Mouse (Mus musculus): ENCODE measurements around the gene Gm10720. TPM values are rescaled to one million over a fixed set of nuclear protein-coding genes. Genes with fewer than 3 reads are reported as not detected.
"Not testable (repeated sequence)": the region's sequence is repeated elsewhere in the genome, so short reads cannot be mapped to it uniquely, and the experiment has no call there.

The Gm10720 gene
- polyA plus RNA-seq, 1 experiment from 2014 or later: not detected

- not testable (repeated sequence) for ATAC-seq (ENCODE audit: low read depth); H3K4me3 ChIP-seq (ENCODE audit: low read depth, low read length); H3K27me3 ChIP-seq (ENCODE audit: control insufficient read depth, insufficient read depth, low read length); H3K9ac ChIP-seq (replicated peaks; ENCODE audit: low read depth, low read length); H3K27ac ChIP-seq (ENCODE audit: low read depth, low read length); H3K36me3 ChIP-seq (ENCODE audit: control insufficient read depth, insufficient read depth, low read length); H3K4me2 ChIP-seq (ENCODE audit: low read depth, low read length); H3K9me3 ChIP-seq (ENCODE audit: control insufficient read depth, low read length); H3K4me1 ChIP-seq (ENCODE audit: control insufficient read depth, insufficient read depth, low read length)
- 72% methylated on average over 6 of the region's 8 CpGs for WGBS
Observed at GRCm38 (mm10) chr9:3036577-3036976, 21.1 kb downstream of the Gm10720 start, which contains the start of gene Gm10715. Gm10715 (plus strand) TSS chr9:3036877.

- not testable (repeated sequence) for ATAC-seq (ENCODE audit: low read depth); H3K27me3 ChIP-seq (ENCODE audit: control insufficient read depth, insufficient read depth, low read length)
- 66% methylated on average over 4 of the region's 4 CpGs for WGBS
Observed at GRCm38 (mm10) chr9:3038161-3038560, 22.7 kb downstream of the Gm10720 start.

More at GRCm38 (mm10) chr9:3038161-3038560, 22.7 kb downstream of the Gm10720 start:
- not testable (repeated sequence) for H3K9ac ChIP-seq (replicated peaks; ENCODE audit: low read depth, low read length); H3K4me1 ChIP-seq (ENCODE audit: control insufficient read depth, insufficient read depth, low read length); H3K4me2 ChIP-seq (ENCODE audit: low read depth, low read length); H3K27ac ChIP-seq (ENCODE audit: low read depth, low read length); H3K4me3 ChIP-seq (ENCODE audit: low read depth, low read length); H3K36me3 ChIP-seq (ENCODE audit: control insufficient read depth, insufficient read depth, low read length); H3K9me3 ChIP-seq (ENCODE audit: control insufficient read depth, low read length)

Small RNAs within 50 kb of the gene (microRNA-seq; reads per million reads assigned to microRNA genes)
- gene Mir101c: not detected

Other genes starting within 250 kb of the Gm10720 start
- gene Gm10722, start 14.7 kb upstream of the Gm10720 start, polyA plus RNA-seq (2014; fragmentation: Nextera tagmentation; extraction: Ambion mirVana): not detected in 2 replicates
- gene Gm11168, start 12.3 kb upstream of the Gm10720 start, polyA plus RNA-seq (2014; fragmentation: Nextera tagmentation; extraction: Ambion mirVana): not detected in 2 replicates
- not detected in 2 replicates for gene Gm10721, start 2.5 kb upstream of the Gm10720 start, polyA plus RNA-seq (2014; fragmentation: Nextera tagmentation; extraction: Ambion mirVana)
- gene Gm10719, start 1.8 kb downstream of the Gm10720 start, polyA plus RNA-seq (2014; fragmentation: Nextera tagmentation; extraction: Ambion mirVana): 0.44 TPM in 1 of 2 replicates, not detected in the other
- gene Gm10718, start 7.9 kb downstream of the Gm10720 start, polyA plus RNA-seq (2014; fragmentation: Nextera tagmentation; extraction: Ambion mirVana): 1.4 TPM in 1 of 2 replicates, not detected in the other
- gene Gm10717, start 9.8 kb downstream of the Gm10720 start, polyA plus RNA-seq (2014; fragmentation: Nextera tagmentation; extraction: Ambion mirVana): not detected in 2 replicates
- gene Gm17535, start 18.9 kb downstream of the Gm10720 start, polyA plus RNA-seq (2014; fragmentation: Nextera tagmentation; extraction: Ambion mirVana): not detected in 2 replicates
- not detected in 2 replicates for gene Gm10715, start 21.2 kb downstream of the Gm10720 start, polyA plus RNA-seq (2014; fragmentation: Nextera tagmentation; extraction: Ambion mirVana)